Mouse (Mus musculus): ENCODE measurements around the gene Commd1.

DNA sequence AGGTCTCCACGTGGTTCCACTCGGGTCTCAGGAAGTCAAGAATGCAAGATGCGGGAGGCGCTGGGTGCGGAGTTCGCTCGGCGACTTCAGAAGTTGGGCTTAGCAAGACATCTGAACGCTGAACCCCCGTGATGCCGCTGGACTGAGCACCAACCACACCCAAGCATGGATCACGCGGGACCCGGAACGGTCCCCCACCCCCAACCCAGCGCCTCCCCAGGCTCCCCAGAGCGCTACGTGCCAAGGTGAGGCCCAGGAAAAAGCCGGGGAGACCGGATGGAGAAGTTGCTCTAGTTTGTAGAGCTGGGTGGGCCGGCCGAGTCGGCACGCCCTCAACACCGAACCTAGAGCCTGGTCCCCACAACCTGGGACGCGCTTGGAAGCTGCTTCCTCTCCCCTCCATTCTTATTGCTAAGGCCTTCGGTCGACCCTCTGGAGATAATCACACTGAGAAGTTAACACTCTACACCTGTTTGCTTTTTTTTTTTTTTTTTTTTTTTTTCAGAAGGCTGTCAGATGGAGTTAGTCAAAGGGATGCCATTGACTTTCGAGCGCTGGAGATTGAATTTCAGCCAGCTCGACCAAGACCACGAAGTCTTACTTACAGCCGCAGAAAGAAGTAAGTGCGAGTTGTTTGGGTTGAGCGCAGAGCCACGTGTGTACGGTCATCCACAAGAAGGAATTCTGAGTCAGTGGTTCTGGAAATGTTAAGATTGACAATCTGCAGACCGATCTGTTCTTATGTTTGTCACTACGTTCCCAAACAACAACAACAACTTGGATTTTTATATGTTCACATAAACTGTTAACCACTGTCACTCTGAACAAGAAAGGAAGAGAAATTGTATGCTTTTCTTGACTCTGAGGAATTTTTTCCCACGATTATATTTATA, 121.6 kb downstream of the Commd1 start, which contains the start of gene B3gnt2:
- TF ChIP-seq JUND (IDR thresholded peaks at IDR 0.05; ENCODE audit: low read depth, low read length) (no peak), CHD2 (IDR thresholded peaks at IDR 0.05; ENCODE audit: low read length) (no peak), EP300 (IDR thresholded peaks at IDR 0.05; ENCODE audit: low read depth in 1 of 2, low read length in 2 of 2) (no peak; a peak in 1 of 4 replicates), CTCF (IDR thresholded peaks at IDR 0.05 in 2 of 3, conservative IDR thresholded peaks at IDR 0.05 in 1 of 3; ENCODE audit: control insufficient read depth in 1 of 3, insufficient read depth in 1 of 3, low read depth in 2 of 3, low read length in 3 of 3, poor library complexity in 1 of 3, severe bottlenecking in 1 of 3) (no peak), POLR2A (IDR thresholded peaks at IDR 0.05; ENCODE audit: control insufficient read depth in 1 of 2, insufficient read depth in 1 of 2, low read depth in 1 of 2, low read length in 2 of 2, poor library complexity in 1 of 2) (peak in 1 of 2 experiments; percentile 26; a peak in 3 of 4 replicates), MAX (IDR thresholded peaks at IDR 0.05; ENCODE audit: low read length) (peak; percentile 23; the same call in 1 of the 2 replicates), NELFE (IDR thresholded peaks at IDR 0.05; ENCODE audit: low read depth, low read length) (no peak)
